Mouse (Mus musculus) ES-E14 (cell line): ENCODE measurements around the gene Zfr2. TPM values are rescaled to one million over a fixed set of nuclear protein-coding genes. Genes with fewer than 3 reads are reported as not detected.

ENCODE experiments used
- DNase-seq: peaks from one replicate; pipeline ENCODE4 v3.0.0-alpha.2; 2013; ENCODE audit warnings: low read depth, low spot score
- H3K27ac ChIP-seq: 2 replicates; pipeline ENCODE4 v1.5.1; 2012; ENCODE audit warnings: low read depth, mild to moderate bottlenecking, low read length, moderate library complexity, mixed read lengths; ENCODE audit not compliant: poor library complexity, insufficient read depth, severe bottlenecking
- H3K36me3 ChIP-seq: 2 replicates; pipeline ENCODE4 v1.6.1; 2012; ENCODE audit warnings: mild to moderate bottlenecking, low read length, moderate library complexity, mixed read lengths; ENCODE audit not compliant: control insufficient read depth, poor library complexity, insufficient read depth, severe bottlenecking
- H3K4me1 ChIP-seq, 2 experiments: fragments of 150-350 bp in 1 of 2; sonication (generic) in 1 of 2; 2 replicates each; pipeline ENCODE4 v1.6.1; 2012; ENCODE audit warnings: low read length in 2 of 2, mild to moderate bottlenecking in 1 of 2, mixed read lengths in 1 of 2; ENCODE audit not compliant: control insufficient read depth in 2 of 2, insufficient read depth in 2 of 2, poor library complexity in 1 of 2
- H3K4me3 ChIP-seq, 2 experiments: fragments of 150-350 bp in 1 of 2; sonication (generic) in 1 of 2; 2 replicates each; pipeline ENCODE4 v1.5.1; 2012; ENCODE audit warnings: low read length in 2 of 2, low read depth in 1 of 2, mild to moderate bottlenecking in 1 of 2, mixed read lengths in 1 of 2; ENCODE audit not compliant: insufficient read depth in 1 of 2, poor library complexity in 1 of 2, severe bottlenecking in 1 of 2
- H3K9ac ChIP-seq: 2 replicates; pipeline ENCODE4 v1.6.1; 2012; ENCODE audit warnings: low read depth, mild to moderate bottlenecking, low read length, mixed read lengths; ENCODE audit not compliant: poor library complexity, insufficient read depth, severe bottlenecking
- H3K9me3 ChIP-seq: fragments of 150-350 bp; sonication (generic); 2 replicates; pipeline ENCODE4 v1.6.1; 2012; ENCODE audit warnings: low read depth, mild to moderate bottlenecking, low read length; ENCODE audit not compliant: control insufficient read depth, insufficient read depth
- CHD2 ChIP-seq: IDR thresholded peaks from 2 replicates; pipeline ENCODE4 v1.6.1; 2014; ENCODE audit warnings: mild to moderate bottlenecking, low read depth, low read length, inconsistent platforms
- HCFC1 ChIP-seq: IDR thresholded peaks from 2 replicates; pipeline ENCODE4 v1.6.1; 2012; ENCODE audit warnings: low read length, inconsistent platforms, borderline replicate concordance; ENCODE audit not compliant: insufficient read depth
- MAFK ChIP-seq: IDR thresholded peaks from 2 replicates; pipeline ENCODE4 v1.6.1; 2014; ENCODE audit warnings: mild to moderate bottlenecking, low read depth, low read length, inconsistent platforms; ENCODE audit not compliant: insufficient read depth
- ZC3H11A ChIP-seq: IDR thresholded peaks from 2 replicates; pipeline ENCODE4 v1.6.1; 2012; ENCODE audit warnings: low read depth, mild to moderate bottlenecking, inconsistent platforms, low read length, borderline replicate concordance
- ZNF384 ChIP-seq: IDR thresholded peaks from 2 replicates; pipeline ENCODE4 v1.6.1; 2012; ENCODE audit warnings: low read depth, low read length, inconsistent platforms
- in situ Hi-C, 2 experiments: fragments of 600-800 bp; cut with MboI; formaldehyde crosslinking; loops; one replicate each; pipeline ENCODE4 v1.15.1; 2025; ENCODE audit warnings: low sequenced_read_pairs in 2 of 2, inconsistent platforms in 1 of 2; ENCODE audit not compliant: unreplicated experiment in 2 of 2
- total RNA-seq: library from RNA; depleted of rRNA; stranded (reverse); fragments of 300-350 nt; gene quantifications from 2 replicates; pipeline ENCODE4 v1.2.3, GENCODE M21; 2012

Zfr2 gene
- total RNA-seq, 1 experiment = 0.67 TPM

DNA sequence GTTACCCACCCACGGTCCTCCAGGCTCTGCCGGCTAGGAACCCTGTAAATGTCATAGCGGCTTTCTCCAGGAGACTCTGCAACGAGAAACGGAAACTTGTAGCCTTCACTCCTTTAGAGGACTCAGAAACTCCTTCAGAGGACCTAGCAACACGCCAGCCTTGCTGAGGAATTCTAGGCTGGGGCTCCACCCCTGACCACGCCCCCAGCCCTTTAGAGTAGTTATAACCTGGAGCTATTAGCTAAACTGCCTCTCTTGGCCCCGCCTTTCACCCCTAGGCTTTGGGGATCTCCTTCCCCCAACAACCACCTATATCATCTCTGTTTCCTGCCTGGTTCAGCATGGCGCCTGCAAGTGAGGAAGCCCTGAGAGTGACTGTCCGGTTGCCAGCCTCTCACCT lies 46.5 kb downstream of the Zfr2 start:
- peak overlapping the region; percentile 5 to 16; a peak in 2 of 4 replicates for H3K4me3 ChIP-seq
- peaks cover 5 to 45% of the 10 kb centered on the region in 2 experiments for H3K4me1 ChIP-seq
- H3K36me3 ChIP-seq = peaks cover 6% of the 10 kb centered on the region; the same call in 1 of the 2 replicates
- no peak overlapping the region for H3K27ac ChIP-seq
- peak; percentile 81 for DNase-seq
- H3K9ac ChIP-seq = no peak overlapping the region
- in situ Hi-C loops = no loop called here
- no peak for TF ChIP-seq MAFK
- no peak for TF ChIP-seq HCFC1
- TF ChIP-seq ZNF384 = no peak
- TF ChIP-seq CHD2 = no peak
- TF ChIP-seq ZC3H11A = no peak
- no peaks in the 10 kb centered on the region for H3K9me3 ChIP-seq

GRCm38 (mm10) chr10:81284189-81284588 lies 51.2 kb downstream of the Zfr2 start:
- no peak for DNase-seq
- H3K27ac ChIP-seq = peak overlapping the region; percentile 13; the same call in 1 of the 2 replicates
- H3K9me3 ChIP-seq = no peaks in the 10 kb centered on the region
- H3K4me1 ChIP-seq = peaks cover 0 to 40% of the 10 kb centered on the region in 2 experiments; a peak in 2 of 4 replicates
- in situ Hi-C loops = no loop called here
- peak overlapping the region; percentile 42 for H3K9ac ChIP-seq
- peaks cover 6% of the 10 kb centered on the region; the same call in 1 of the 2 replicates for H3K36me3 ChIP-seq
- TF ChIP-seq ZNF384 = no peak
- TF ChIP-seq CHD2 = no peak
- no peak for TF ChIP-seq MAFK
- no peak for TF ChIP-seq ZC3H11A
- no peak for TF ChIP-seq HCFC1
- H3K4me3 ChIP-seq = peak overlapping the region; percentile 65 to 67; a peak in 3 of 4 replicates

DNA sequence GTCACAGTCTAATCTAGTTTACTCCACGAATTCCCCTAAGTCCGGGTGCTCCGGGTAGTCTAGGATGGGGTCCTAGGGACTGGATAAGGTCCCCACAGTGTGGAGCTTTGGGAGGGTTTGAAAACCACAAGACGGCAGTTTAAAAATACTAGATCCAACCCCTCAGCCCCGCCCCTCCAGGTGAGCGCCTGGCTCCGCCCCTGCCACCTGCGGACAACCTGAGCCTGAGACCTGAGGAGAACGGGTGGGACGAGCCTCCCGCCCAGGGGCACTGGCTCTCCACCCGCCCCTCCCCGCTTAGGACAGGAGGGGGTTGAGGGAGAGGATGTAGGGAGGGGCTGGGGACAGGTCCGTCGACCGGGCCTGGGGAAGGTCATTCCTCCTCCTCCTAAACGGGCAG lies 51.8 kb downstream of the Zfr2 start:
- H3K36me3 ChIP-seq = peaks cover 6% of the 10 kb centered on the region; the same call in 1 of the 2 replicates
- in situ Hi-C loops = no loop called here
- TF ChIP-seq ZNF384 (no peak), HCFC1 (no peak), MAFK (no peak), ZC3H11A (no peak), CHD2 (no peak)
- peak overlapping the region; percentile 16 for H3K27ac ChIP-seq
- peak overlapping the region; percentile 65 to 67 for H3K4me3 ChIP-seq
- H3K4me1 ChIP-seq = peaks cover 0 to 37% of the 10 kb centered on the region in 2 experiments; a peak in 2 of 4 replicates
- H3K9me3 ChIP-seq = no peaks in the 10 kb centered on the region
- DNase-seq = no peak
- peak overlapping the region; percentile 42; the same call in 1 of the 2 replicates for H3K9ac ChIP-seq

- H3K9me3 ChIP-seq = no peaks in the 10 kb centered on the region
- H3K27ac ChIP-seq = no peak overlapping the region; the same call in 1 of the 2 replicates
- TF ChIP-seq ZNF384 = peak; percentile 7; the same call in 1 of the 2 replicates
- peak; percentile 70; the same call in 1 of the 2 replicates for TF ChIP-seq HCFC1
- no peak for TF ChIP-seq CHD2
- no peak for TF ChIP-seq ZC3H11A
- TF ChIP-seq MAFK = no peak
- peak; percentile 85 for DNase-seq
- in situ Hi-C loops = no loop called here
- H3K9ac ChIP-seq = peak overlapping the region; percentile 61
- H3K4me3 ChIP-seq = peak overlapping the region; percentile 65 to 67
- H3K36me3 ChIP-seq = no peaks in the 10 kb centered on the region; the same call in 1 of the 2 replicates
- H3K4me1 ChIP-seq = peaks cover 0 to 30% of the 10 kb centered on the region in 2 experiments; a peak in 2 of 4 replicates
Observed at GRCm38 (mm10) chr10:81285694-81286450, 52.9 kb downstream of the Zfr2 start.
